Mouse (Mus musculus) neural tube, embryonic 14.5 days (tissue): ENCODE results near the gene Mchr1. TPM values are rescaled to one million over a fixed set of nuclear protein-coding genes. Genes with fewer than 3 reads are reported as not detected.
A peak's percentile ranks its signal among the peaks of the same experiment; 100 is the strongest.

Experiments
- ATAC-seq: fragments of 200-750 bp; cut with Nextera tagmentation; 2 replicates; pipeline ENCODE4 v1.8.0; 2017; ENCODE audit warnings: low read depth, mild to moderate bottlenecking, moderate TSS enrichment, moderate library complexity
- H3K27ac ChIP-seq: fragments of 300-500 bp; sonication (generic); 2 replicates; pipeline ENCODE4 v1.5.1; 2014; ENCODE audit warnings: low read depth, mild to moderate bottlenecking, control low read depth, low read length, moderate library complexity, mixed read lengths
- H3K27me3 ChIP-seq: fragments of 300-500 bp; sonication (generic); 2 replicates; pipeline ENCODE4 v1.6.1; 2014; ENCODE audit warnings: low read length; ENCODE audit not compliant: control insufficient read depth, insufficient read depth
- H3K36me3 ChIP-seq: fragments of 300-500 bp; sonication (generic); 2 replicates; pipeline ENCODE4 v1.6.1; 2014; ENCODE audit warnings: low read length, mixed read lengths; ENCODE audit not compliant: control insufficient read depth, insufficient read depth
- H3K4me1 ChIP-seq: fragments of 300-500 bp; sonication (generic); 2 replicates; pipeline ENCODE4 v1.6.1; 2014; ENCODE audit warnings: low read length; ENCODE audit not compliant: control insufficient read depth, insufficient read depth
- H3K4me2 ChIP-seq: fragments of 300-500 bp; sonication (generic); 2 replicates; pipeline ENCODE4 v1.6.1; 2014; ENCODE audit warnings: mild to moderate bottlenecking, low read depth, low read length, control low read depth
- H3K4me3 ChIP-seq: fragments of 300-500 bp; sonication (generic); 2 replicates; pipeline ENCODE4 v1.5.1; 2014; ENCODE audit warnings: low read depth, low read length, control low read depth, mixed read lengths
- H3K9ac ChIP-seq: fragments of 300-500 bp; sonication (generic); replicated peaks from 2 replicates; pipeline ENCODE4 v1.6.1; 2014; ENCODE audit warnings: low read depth, mild to moderate bottlenecking, control low read depth, low read length, mixed read lengths
- H3K9me3 ChIP-seq: fragments of 300-500 bp; sonication (generic); 2 replicates; pipeline ENCODE4 v1.6.1; 2016; ENCODE audit warnings: low read length; ENCODE audit not compliant: control insufficient read depth
- WGBS: fragments of 180-500 bp; shearing (Covaris S2); extraction: QIAGEN DNeasy Blood & Tissue Kit; methylation state at CpG from one replicate; pipeline ENCODE4 v1.1.7; 2014; 5-methylcytosine and 5-hydroxymethylcytosine counted together
- polyA plus RNA-seq: library from polyadenylated mRNA; unstranded; fragments of >200 nt; fragmentation: Nextera tagmentation; extraction: Ambion mirVana; gene quantifications from 2 replicates; pipeline ENCODE4 v1.2.1, GENCODE M21; 2014

Mchr1 gene
- 2.3 and 3.5 TPM in 2 replicates for polyA plus RNA-seq

DNA sequence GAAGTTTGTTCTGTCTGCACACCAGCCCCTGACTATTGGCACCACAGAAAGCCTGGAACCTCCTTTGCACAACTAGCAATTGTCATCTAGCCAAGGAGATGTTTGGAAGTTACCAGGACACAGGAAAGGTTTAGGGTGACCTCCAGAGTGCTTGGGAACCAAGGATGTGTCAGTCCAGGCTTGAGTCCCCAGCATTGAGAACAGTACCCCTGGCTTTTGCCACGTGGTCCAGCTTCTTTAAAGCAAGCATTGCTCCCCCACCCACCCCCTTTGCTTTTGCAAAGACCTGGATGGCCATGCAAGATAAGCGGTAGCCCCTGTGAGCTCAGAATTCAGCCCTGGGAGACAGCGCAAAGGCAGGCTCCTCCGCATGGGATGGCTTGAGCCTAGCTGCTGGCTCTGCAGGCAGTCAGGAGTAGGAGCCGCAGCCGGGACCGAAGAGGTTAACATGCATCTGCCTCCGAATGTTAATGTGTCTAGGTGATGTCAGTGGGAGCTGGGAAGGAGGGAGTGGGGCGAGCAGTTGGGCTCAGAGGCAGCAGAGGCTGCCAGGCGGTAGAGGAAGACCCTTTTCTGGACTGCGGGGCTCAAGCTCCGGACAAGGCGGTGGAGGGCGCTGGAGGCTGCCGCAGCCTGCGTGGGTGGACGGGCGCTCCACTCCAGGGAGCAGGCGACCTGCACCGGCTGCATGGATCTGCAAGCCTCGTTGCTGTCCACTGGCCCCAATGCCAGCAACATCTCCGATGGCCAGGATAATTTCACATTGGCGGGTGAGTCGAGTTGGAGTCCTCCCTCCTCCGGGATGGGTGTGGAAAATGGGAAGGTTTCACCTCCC is at the start of gene Mchr1:
TSS of gene Mchr1 (plus strand) at position 414 of the 835 bp plus-strand sequence.
- H3K27ac ChIP-seq, result peak within 1 kb of the TSS; percentile 28
- peaks cover 2% of the 10 kb centered on the region; the same call in 1 of the 2 replicates for H3K4me1 ChIP-seq
- H3K27me3 ChIP-seq, result no peaks in the 10 kb centered on the region
- H3K9me3 ChIP-seq, result no peaks in the 10 kb centered on the region
- H3K4me2 ChIP-seq, result peak within 1 kb of the TSS; percentile 79
- no peaks in the 10 kb centered on the region for H3K36me3 ChIP-seq
- peak within 1 kb of the TSS; percentile 57 for H3K9ac ChIP-seq
- WGBS, result 1% methylated on average over 25 of the region's 25 CpGs
- H3K4me3 ChIP-seq, result peak within 1 kb of the TSS; percentile 42
- peak; percentile 91 for ATAC-seq

DNA sequence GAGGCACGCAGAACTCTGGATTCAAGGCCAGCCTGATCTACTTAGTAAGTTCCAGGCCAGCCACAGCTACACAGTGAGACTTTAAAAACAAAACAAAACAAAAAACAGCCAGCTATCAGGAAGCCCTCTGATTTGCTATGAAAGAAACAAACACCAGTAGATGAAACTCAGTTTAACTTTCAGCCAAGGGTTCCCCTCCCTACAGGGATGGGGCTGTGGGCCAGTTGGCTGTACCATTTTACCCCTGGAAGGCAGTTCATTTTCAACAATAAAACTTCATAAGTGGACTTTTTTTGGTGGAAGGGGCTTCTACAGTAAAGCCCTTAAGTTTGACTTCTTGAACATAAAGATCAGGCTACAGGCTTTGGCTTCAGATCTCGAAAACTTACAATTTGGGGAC is 46.2 kb upstream of the Mchr1 start:
- H3K4me1 ChIP-seq, result peaks cover 6% of the 10 kb centered on the region
- H3K27me3 ChIP-seq, result no peaks in the 10 kb centered on the region
- no peaks in the 10 kb centered on the region for H3K36me3 ChIP-seq
- 97% methylated on average over 2 of the region's 2 CpGs for WGBS
- peak overlapping the region; percentile 95 for H3K4me3 ChIP-seq
- H3K9ac ChIP-seq, result no peak overlapping the region
- H3K9me3 ChIP-seq, result no peaks in the 10 kb centered on the region
- H3K27ac ChIP-seq, result no peak overlapping the region
- H3K4me2 ChIP-seq, result peak overlapping the region; percentile 59
- no peak for ATAC-seq

GRCm38 (mm10) chr15:81190011-81190629 is 45.2 kb upstream of the Mchr1 start:
- ATAC-seq, result peak; percentile 79; the same call in 1 of the 2 replicates
- Histone ChIP-seq H3K9me3 (no peaks in the 10 kb centered on the region), H3K27me3 (no peaks in the 10 kb centered on the region), H3K4me2 (peak overlapping the region; percentile 59), H3K4me1 (peaks cover 6% of the 10 kb centered on the region), H3K9ac (peak overlapping the region; percentile 96), H3K27ac (peak overlapping the region; percentile 77), H3K36me3 (no peaks in the 10 kb centered on the region), H3K4me3 (peak overlapping the region; percentile 95)
- 1% methylated on average over 39 of the region's 46 CpGs for whole genome bisulfite sequencing

- Histone ChIP-seq H3K4me3 (peak within 1 kb of the TSS; percentile 95), H3K36me3 (no peaks in the 10 kb centered on the region), H3K27ac (peak within 1 kb of the TSS; percentile 77), H3K9me3 (no peaks in the 10 kb centered on the region), H3K9ac (peak within 1 kb of the TSS; percentile 96), H3K4me2 (peak within 1 kb of the TSS; percentile 59), H3K4me1 (peaks cover 6% of the 10 kb centered on the region), H3K27me3 (no peaks in the 10 kb centered on the region)
- ATAC-seq, result peak; percentile 99
- under 1% methylated on average over 47 of the region's 48 CpGs for WGBS
These were observed 44.6 kb upstream of the Mchr1 start, which contains the start of gene Mrtfa for GRCm38 (mm10) chr15:81190630-81191178. TSS of gene Mrtfa (minus strand) at chr15:81190757.

DNA sequence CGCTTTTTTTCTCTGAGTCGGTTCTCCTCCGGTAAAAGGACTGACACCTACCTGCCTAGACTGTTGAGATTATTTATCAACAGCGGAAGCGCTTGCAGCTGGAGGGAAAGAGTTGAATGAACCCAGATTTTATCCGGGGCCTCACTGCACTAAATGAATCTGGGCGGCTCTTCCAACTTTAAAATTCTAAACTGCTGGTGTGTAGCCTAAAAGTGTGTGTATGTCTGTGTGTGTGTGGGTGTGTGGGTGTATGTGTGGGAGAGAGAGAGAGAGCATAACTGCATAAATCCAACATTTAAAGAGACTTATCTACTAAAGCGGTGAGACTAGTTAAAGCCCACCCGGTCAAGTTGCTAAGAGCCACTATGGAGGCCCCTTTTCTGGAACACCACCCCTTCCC is 44.0 kb upstream of the Mchr1 start:
- Histone ChIP-seq H3K9ac (peak overlapping the region; percentile 52), H3K27ac (peak overlapping the region; percentile 49; the same call in 1 of the 2 replicates), H3K4me3 (peak overlapping the region; percentile 95), H3K9me3 (no peaks in the 10 kb centered on the region), H3K27me3 (no peaks in the 10 kb centered on the region), H3K4me1 (peaks cover 6% of the 10 kb centered on the region), H3K4me2 (peak overlapping the region; percentile 46), H3K36me3 (no peaks in the 10 kb centered on the region)
- no peak for ATAC-seq
- WGBS, result 31% methylated on average over 9 of the region's 9 CpGs

DNA sequence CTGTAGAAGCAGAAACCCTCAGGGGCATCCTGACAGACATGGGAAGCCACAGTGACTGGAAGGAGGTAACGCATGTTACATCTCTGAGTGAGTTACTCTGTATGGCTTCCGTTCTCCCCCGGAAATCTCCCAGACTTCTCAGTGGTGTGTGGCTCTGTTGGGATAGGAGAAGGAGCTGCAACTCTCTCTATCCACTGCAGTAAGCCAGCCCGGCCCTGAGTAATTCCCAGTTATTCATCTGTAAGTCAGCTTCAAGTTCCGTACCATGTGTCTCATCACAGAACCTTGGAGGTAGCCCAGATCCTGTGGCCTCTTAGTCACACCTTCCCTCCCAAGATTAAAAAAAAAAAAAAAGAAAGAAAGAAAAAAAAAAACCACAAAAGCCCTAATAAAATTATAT is 43.0 kb upstream of the Mchr1 start:
- Histone ChIP-seq H3K27ac (no peak overlapping the region), H3K4me2 (no peak overlapping the region), H3K4me1 (peaks cover 6% of the 10 kb centered on the region), H3K9me3 (no peaks in the 10 kb centered on the region), H3K36me3 (no peaks in the 10 kb centered on the region), H3K4me3 (no peak overlapping the region), H3K9ac (no peak overlapping the region), H3K27me3 (no peaks in the 10 kb centered on the region)
- ATAC-seq, result no peak
- 84% methylated on average over 5 of the region's 5 CpGs for WGBS

DNA sequence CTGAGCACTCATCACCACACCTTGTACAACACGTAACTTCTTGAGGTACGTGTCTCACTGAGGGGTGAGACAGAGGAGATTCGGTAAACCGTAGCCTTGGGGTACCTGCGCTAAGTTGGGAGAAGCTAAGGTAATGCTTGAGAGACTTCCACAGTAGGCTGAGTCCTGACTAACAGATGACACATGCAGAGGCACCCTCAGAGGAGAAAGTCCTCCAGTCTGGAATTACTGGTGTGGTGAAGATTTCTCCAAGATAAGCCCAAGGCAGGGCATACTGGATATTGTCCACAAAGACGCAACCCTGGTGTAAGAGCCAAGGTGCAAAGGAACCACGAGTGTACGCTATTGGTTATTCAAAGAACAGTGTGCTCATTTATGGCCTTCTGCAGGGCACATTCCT is 42.4 kb upstream of the Mchr1 start:
- H3K4me1 ChIP-seq, result peaks cover 6% of the 10 kb centered on the region
- H3K9me3 ChIP-seq, result no peaks in the 10 kb centered on the region
- H3K27me3 ChIP-seq, result no peaks in the 10 kb centered on the region
- no peak overlapping the region for H3K4me3 ChIP-seq
- 95% methylated on average over 8 of the region's 8 CpGs for WGBS
- no peak overlapping the region for H3K9ac ChIP-seq
- no peak for ATAC-seq
- no peak overlapping the region for H3K4me2 ChIP-seq
- H3K27ac ChIP-seq, result no peak overlapping the region
- H3K36me3 ChIP-seq, result no peaks in the 10 kb centered on the region

GRCm38 (mm10) chr15:81194791-81195190 is 40.5 kb upstream of the Mchr1 start:
- Histone ChIP-seq H3K36me3 (no peaks in the 10 kb centered on the region), H3K27me3 (no peaks in the 10 kb centered on the region), H3K9me3 (no peaks in the 10 kb centered on the region), H3K4me3 (no peak overlapping the region), H3K27ac (no peak overlapping the region), H3K4me1 (no peaks in the 10 kb centered on the region), H3K9ac (no peak overlapping the region), H3K4me2 (no peak overlapping the region)
- 85% methylated on average over 6 of the region's 6 CpGs for WGBS
- no peak for ATAC-seq

GRCm38 (mm10) chr15:81195447-81195846 is 39.9 kb upstream of the Mchr1 start:
- Histone ChIP-seq H3K9ac (no peak overlapping the region), H3K9me3 (no peaks in the 10 kb centered on the region), H3K27ac (no peak overlapping the region), H3K4me1 (no peaks in the 10 kb centered on the region), H3K4me2 (no peak overlapping the region), H3K36me3 (no peaks in the 10 kb centered on the region), H3K27me3 (no peaks in the 10 kb centered on the region), H3K4me3 (no peak overlapping the region)
- WGBS, result 53% methylated on average over 4 of the region's 4 CpGs
- ATAC-seq, result no peak
